Mouse (Mus musculus) left cerebral cortex, postnatal 14 days (tissue): ENCODE measurements around the gene Olfr31. TPM values are rescaled to one million over a fixed set of nuclear protein-coding genes. Genes with fewer than 3 reads are reported as not detected.
A peak's percentile ranks its signal among the peaks of the same experiment; 100 is the strongest.

ENCODE experiments used
- DNase-seq, 2 experiments: peaks; one replicate each; pipeline ENCODE4 v3.0.0; 2021 to 2022; ENCODE audit warnings: low spot score in 2 of 2, mixed read lengths in 1 of 2
- intact Hi-C: fragments of 180-260 bp; cut with DNase I; formaldehyde crosslinking; loops from one replicate; pipeline ENCODE4 v1.15.1; 2025
- long read RNA-seq, 2 experiments: library from polyadenylated mRNA; stranded (forward); transcript quantifications; one replicate each; pipeline ENCODE4 v2.0.0; 2021
- total RNA-seq, 2 experiments: library from RNA; stranded (reverse); gene quantifications; 2 replicates each; pipeline ENCODE4 v1.2.3; 2021

Olfr31 gene
- total RNA-seq: not detected
- long read RNA-seq, experiment 1: 0 reads
- long read RNA-seq, experiment 2: 0 reads

GRCm38 (mm10) chr14:14322528-14322927, at the start of gene Olfr31:
Olfr31 (plus strand) TSS chr14:14322828.
- intact Hi-C loops: no loop called here
- no peak for DNase-seq

GRCm38 (mm10) chr14:14294426-14294825, 28.2 kb upstream of the Olfr31 start:
- DNase-seq: no peak
- intact Hi-C loops: no loop called here

- peak in 1 of 2 experiments; percentile 0 for DNase-seq
- intact Hi-C loops: no loop called here
These were observed 13.7 kb upstream of the Olfr31 start for GRCm38 (mm10) chr14:14308938-14309337.

- intact Hi-C loops: no loop called here
- DNase-seq: no peak
These were observed 13.2 kb upstream of the Olfr31 start for GRCm38 (mm10) chr14:14309416-14309815.

GRCm38 (mm10) chr14:14345113-14345871, 22.7 kb downstream of the Olfr31 start:
- DNase-seq: peak; percentile 83 to 91
- intact Hi-C loops: no loop called here

- intact Hi-C loops: no loop called here
- peak; percentile 72 to 77 for DNase-seq
These were observed 23.6 kb downstream of the Olfr31 start, which contains the start of gene Il3ra for GRCm38 (mm10) chr14:14345948-14346812. Il3ra (plus strand) TSS chr14:14346275.

GRCm38 (mm10) chr14:14346813-14347100, 24.1 kb downstream of the Olfr31 start:
- no peak for DNase-seq
- intact Hi-C loops: no loop called here

GRCm38 (mm10) chr14:14347151-14347835, 24.7 kb downstream of the Olfr31 start:
- intact Hi-C loops: no loop called here
- peak; percentile 37 to 90 for DNase-seq

- DNase-seq: peak; percentile 51 to 89
- intact Hi-C loops: no loop called here
These were observed 25.4 kb downstream of the Olfr31 start for GRCm38 (mm10) chr14:14347836-14348621.

GRCm38 (mm10) chr14:14348674-14349401, 26.2 kb downstream of the Olfr31 start:
- intact Hi-C loops: no loop called here
- peak; percentile 22 to 36 for DNase-seq

- intact Hi-C loops: loop anchor here (10.0 kb wide), 1 partner anchor 355 kb away; the partner anchor contains the start of gene Slc4a7
- DNase-seq: peak; percentile 4 to 33
These were observed 27.0 kb downstream of the Olfr31 start for GRCm38 (mm10) chr14:14349485-14350262.

- intact Hi-C loops: loop anchor here (10.0 kb wide), 1 partner anchor 354 kb away; the partner anchor contains the start of gene Slc4a7
- peak; percentile 2 to 17 for DNase-seq
These were observed 27.9 kb downstream of the Olfr31 start for GRCm38 (mm10) chr14:14350263-14351147.

GRCm38 (mm10) chr14:14351148-14351455, 28.5 kb downstream of the Olfr31 start:
- intact Hi-C loops: loop anchor here (10.0 kb wide), 1 partner anchor 354 kb away; the partner anchor contains the start of gene Slc4a7
- DNase-seq: no peak

- intact Hi-C loops: loop anchor here (10.0 kb wide), 1 partner anchor 353 kb away; the partner anchor contains the start of gene Slc4a7
- peak; percentile 6 to 85 for DNase-seq
These were observed 29.3 kb downstream of the Olfr31 start for GRCm38 (mm10) chr14:14351721-14352590.

- intact Hi-C loops: loop anchor here (10.0 kb wide), 1 partner anchor 352 kb away; the partner anchor contains the start of gene Slc4a7
- DNase-seq: peak; percentile 2 to 41
These were observed 30.0 kb downstream of the Olfr31 start for GRCm38 (mm10) chr14:14352606-14353005.
